Mouse (Mus musculus): ENCODE measurements at regions not wholly inside any gene's neighbourhood (a gene's known extent, or its start where the extent isn't known, plus 50 kb on each side); places are given as distances from the start of the nearest gene placed in this dataset.

DNA sequence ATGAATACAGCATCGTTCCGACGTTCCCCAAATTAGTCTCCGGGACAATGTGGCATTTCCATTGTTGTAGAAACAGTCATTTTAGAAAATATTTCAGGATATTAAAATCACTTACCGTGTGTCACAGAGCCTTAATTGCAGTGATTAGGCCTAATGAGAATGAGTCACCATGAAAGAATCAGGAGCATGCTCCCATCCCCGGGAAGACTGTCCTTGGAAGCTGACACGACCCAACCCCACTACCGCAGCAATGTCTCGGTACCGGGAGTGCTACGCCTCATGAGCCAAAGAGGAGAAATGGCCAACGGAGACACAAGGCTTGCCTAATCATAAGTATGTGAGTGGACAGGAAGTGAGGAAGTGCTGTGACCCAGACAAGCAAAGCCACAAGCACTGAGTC is 110.2 kb upstream of the Fam19a5 start:
- TF ChIP-seq CTCF (IDR thresholded peaks at IDR 0.05) = no peak
- TF ChIP-seq EP300 (IDR thresholded peaks at IDR 0.05) = no peak

All from lung, postnatal 0 days (tissue).